Mouse (Mus musculus): ENCODE data around the gene Uggt1. TPM values are rescaled to one million over a fixed set of nuclear protein-coding genes. Genes with fewer than 3 reads are reported as not detected.

Gene Uggt1
- polyA plus RNA-seq, 1 experiment from 2014 or later, result 50.3 TPM

DNA sequence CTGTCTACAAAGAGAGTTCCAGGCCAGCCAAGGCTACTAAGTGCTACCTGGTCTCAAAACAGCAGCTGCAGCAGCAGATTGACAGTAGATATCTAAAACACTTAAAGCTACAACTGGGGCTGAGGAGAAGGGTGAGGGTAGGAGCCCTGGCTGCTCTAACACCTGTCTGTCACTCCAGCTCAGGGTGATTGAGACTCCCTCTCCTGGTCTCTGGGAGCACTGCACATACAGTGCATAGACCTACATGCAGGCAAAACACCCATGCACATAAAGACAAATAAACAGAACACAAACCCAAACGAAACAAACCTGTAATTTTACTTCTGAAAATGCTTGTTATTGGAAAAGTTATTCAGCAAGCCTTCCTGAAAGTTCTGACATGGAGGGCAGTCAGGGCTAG lies 95.1 kb downstream of the Uggt1 start:
- 66% methylated on average over 1 of the region's 1 CpGs for WGBS
- Histone ChIP-seq H3K27ac (no peak overlapping the region), H3K4me2 (replicated peaks) (no peak overlapping the region), H3K4me1 (replicated peaks) (no peaks in the 10 kb centered on the region), H3K27me3 (replicated peaks) (no peaks in the 10 kb centered on the region), H3K9ac (no peak overlapping the region), H3K36me3 (peaks cover 25% of the 10 kb centered on the region), H3K9me3 (no peaks in the 10 kb centered on the region), H3K4me3 (replicated peaks) (no peak overlapping the region)
- ATAC-seq, result no peak

DNA sequence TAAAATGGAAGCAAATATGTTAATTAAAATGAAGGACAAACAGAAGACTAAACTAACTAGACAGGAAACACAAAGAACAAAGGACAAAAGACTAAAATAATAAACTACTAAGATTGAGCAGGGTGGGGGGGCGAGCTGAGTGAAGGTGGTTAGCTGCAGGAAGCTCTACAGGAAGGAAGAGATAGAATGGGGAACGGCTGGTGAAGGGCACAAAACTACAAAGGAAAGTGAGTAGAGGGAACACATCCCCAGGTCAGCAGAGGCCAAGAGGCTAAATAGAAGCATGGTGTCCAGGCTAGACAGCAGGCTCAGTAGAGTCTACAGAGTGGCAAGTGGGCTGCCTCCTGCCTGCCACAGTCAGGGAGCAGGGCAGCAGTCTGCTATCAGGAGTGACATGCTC lies 95.7 kb downstream of the Uggt1 start:
- Histone ChIP-seq H3K4me2 (replicated peaks) (no peak overlapping the region), H3K27ac (no peak overlapping the region), H3K36me3 (peaks cover 30% of the 10 kb centered on the region), H3K9ac (no peak overlapping the region), H3K27me3 (replicated peaks) (no peaks in the 10 kb centered on the region), H3K4me3 (replicated peaks) (no peak overlapping the region), H3K9me3 (no peaks in the 10 kb centered on the region), H3K4me1 (replicated peaks) (no peaks in the 10 kb centered on the region)
- 71% methylated on average over 2 of the region's 2 CpGs for WGBS
- ATAC-seq, result no peak

- WGBS, result 14% methylated on average over 1 of the region's 1 CpGs
- peaks cover 28% of the 10 kb centered on the region for H3K36me3 ChIP-seq
- ATAC-seq, result no peak
Measured at GRCm38 (mm10) chr1:36145050-36145449, 99.5 kb downstream of the Uggt1 start.

DNA sequence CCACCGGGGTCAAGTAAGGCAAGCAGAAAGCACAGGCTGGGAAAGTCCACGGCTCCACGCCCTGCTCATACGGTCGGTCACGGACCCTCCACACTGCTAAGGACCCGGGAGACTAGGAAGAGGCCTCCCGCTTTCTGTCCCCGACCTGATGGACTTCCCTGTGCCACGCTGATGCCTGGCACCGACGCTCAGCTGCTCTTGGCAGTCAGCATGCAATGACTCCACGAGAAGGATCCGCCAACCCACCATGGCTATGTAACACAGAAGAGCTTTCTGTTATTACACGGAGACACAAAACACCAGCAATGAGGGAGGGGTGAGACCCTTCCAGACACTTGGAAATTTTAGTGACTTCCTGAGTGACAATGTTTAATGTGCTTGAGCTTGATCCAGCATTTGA lies 104.2 kb downstream of the Uggt1 start:
- 96% methylated on average over 15 of the region's 15 CpGs for WGBS
- no peak overlapping the region for H3K4me3 ChIP-seq (replicated peaks)
- H3K27me3 ChIP-seq (replicated peaks), result no peaks in the 10 kb centered on the region
- H3K9me3 ChIP-seq, result no peaks in the 10 kb centered on the region
- no peaks in the 10 kb centered on the region for H3K4me1 ChIP-seq (replicated peaks)
- ATAC-seq, result no peak
- no peak overlapping the region for H3K9ac ChIP-seq
- H3K4me2 ChIP-seq (replicated peaks), result no peak overlapping the region
- no peak overlapping the region for H3K27ac ChIP-seq
- H3K36me3 ChIP-seq, result peaks cover 17% of the 10 kb centered on the region

More at GRCm38 (mm10) chr1:36145050-36145449, 99.5 kb downstream of the Uggt1 start:
- Histone ChIP-seq H3K4me3 (replicated peaks) (no peak overlapping the region), H3K27me3 (replicated peaks) (no peaks in the 10 kb centered on the region), H3K4me1 (replicated peaks) (no peaks in the 10 kb centered on the region), H3K9ac (no peak overlapping the region), H3K27ac (no peak overlapping the region), H3K4me2 (replicated peaks) (no peak overlapping the region), H3K9me3 (no peaks in the 10 kb centered on the region)

DNA sequence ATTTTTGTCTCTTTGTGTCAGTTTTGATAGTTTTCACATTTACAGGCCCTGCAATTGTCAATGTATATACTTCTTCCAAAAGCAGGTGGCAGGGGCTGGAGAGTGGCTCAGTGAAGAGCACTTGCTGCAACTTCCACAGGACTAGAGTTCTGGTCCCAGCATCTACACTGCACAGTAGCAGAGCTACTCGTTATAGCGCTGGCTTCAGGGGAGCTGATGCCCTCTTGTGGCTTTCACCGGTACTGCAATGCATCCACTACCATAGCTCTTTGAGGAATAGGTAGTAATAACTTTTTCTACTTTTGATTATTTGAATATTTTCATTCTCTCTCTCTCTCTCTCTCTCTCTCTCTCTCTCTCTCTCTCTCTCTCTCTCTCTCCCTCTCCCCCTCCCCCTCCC lies 109.9 kb downstream of the Uggt1 start:
- Histone ChIP-seq H3K9me3 (no peaks in the 10 kb centered on the region), H3K4me3 (replicated peaks) (no peak overlapping the region), H3K4me2 (replicated peaks) (no peak overlapping the region), H3K36me3 (no peaks in the 10 kb centered on the region), H3K4me1 (replicated peaks) (0 out of 2 replicates have a peak, but pooled peaks cover 4% of the 10 kb centered on the region), H3K27me3 (replicated peaks) (no peaks in the 10 kb centered on the region), H3K9ac (no peak overlapping the region), H3K27ac (no peak overlapping the region)
- 4% methylated on average over 3 of the region's 3 CpGs for WGBS
- peak; percentile 48 for ATAC-seq

DNA sequence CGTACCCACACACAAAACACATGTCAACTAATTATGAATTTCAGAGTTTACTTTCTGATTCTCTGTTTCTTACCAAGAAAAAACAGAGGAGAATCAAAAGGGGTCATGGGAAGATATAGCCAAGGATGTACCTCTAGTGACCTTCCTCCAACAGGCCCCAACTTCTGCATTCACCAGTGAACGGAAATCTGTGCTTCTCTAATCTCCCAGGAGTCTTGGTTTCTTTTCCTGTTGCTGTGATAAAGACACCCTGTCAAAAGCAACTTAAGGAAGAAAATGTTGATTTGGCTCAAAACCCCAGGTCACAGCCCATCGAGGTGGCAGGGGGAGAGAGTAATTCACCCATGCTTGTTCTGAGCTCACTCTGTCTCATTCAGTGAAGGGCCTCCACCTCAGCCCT lies 110.9 kb downstream of the Uggt1 start:
- ATAC-seq, result no peak
- no peaks in the 10 kb centered on the region for H3K9me3 ChIP-seq
- 70% methylated on average over 3 of the region's 3 CpGs for WGBS
- 0 out of 2 replicates have a peak, but pooled peaks cover 4% of the 10 kb centered on the region for H3K4me1 ChIP-seq (replicated peaks)
- H3K4me3 ChIP-seq (replicated peaks), result no peak overlapping the region
- H3K27ac ChIP-seq, result no peak overlapping the region
- no peak overlapping the region for H3K9ac ChIP-seq
- H3K27me3 ChIP-seq (replicated peaks), result no peaks in the 10 kb centered on the region
- no peak overlapping the region for H3K4me2 ChIP-seq (replicated peaks)
- no peaks in the 10 kb centered on the region for H3K36me3 ChIP-seq

DNA sequence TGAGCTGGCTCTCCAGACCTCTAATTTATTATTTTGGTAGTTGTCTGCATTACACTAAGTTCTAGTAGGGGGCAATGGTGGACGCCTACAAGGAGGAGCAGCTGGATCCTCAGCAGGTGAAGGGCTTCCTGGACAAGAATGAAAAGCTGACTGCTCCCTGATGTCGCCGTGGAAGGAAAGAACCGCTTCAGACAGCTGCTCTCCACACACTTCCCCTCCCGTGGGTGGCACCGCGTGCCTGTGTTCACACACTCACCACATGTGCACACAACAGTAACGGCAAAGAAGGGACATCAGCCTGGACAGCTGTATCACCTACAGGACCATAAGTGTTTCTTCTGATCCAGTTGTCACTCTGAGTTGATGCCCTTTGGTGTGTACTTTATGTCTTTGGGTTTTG lies 111.5 kb downstream of the Uggt1 start:
- no peaks in the 10 kb centered on the region for H3K36me3 ChIP-seq
- no peak overlapping the region for H3K27ac ChIP-seq
- no peak overlapping the region for H3K4me2 ChIP-seq (replicated peaks)
- H3K27me3 ChIP-seq (replicated peaks), result no peaks in the 10 kb centered on the region
- H3K9me3 ChIP-seq, result no peaks in the 10 kb centered on the region
- no peak overlapping the region for H3K4me3 ChIP-seq (replicated peaks)
- H3K9ac ChIP-seq, result no peak overlapping the region
- WGBS, result 73% methylated on average over 8 of the region's 8 CpGs
- 0 out of 2 replicates have a peak, but pooled peaks cover 4% of the 10 kb centered on the region for H3K4me1 ChIP-seq (replicated peaks)
- ATAC-seq, result no peak

DNA sequence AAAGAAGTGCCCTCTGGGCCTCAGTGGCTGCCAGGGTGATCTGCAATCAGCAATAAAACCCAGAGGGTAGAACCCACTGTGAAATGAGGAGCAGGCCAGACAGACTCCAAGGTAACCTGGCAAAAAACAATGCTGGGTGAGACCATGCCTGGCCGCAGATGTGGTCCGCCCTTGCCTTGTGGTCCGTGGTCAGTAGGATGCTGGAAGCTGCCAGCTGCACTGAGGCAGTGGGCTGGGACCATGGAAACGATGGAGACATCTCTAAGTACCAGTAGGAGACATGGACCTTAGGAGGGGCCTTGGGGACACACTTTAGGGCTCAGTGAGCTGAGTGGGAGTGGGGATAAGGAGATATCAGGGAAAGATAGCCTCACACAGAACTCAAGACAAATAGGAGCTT lies 112.3 kb downstream of the Uggt1 start:
- H3K9ac ChIP-seq, result no peak overlapping the region
- 73% methylated on average over 4 of the region's 4 CpGs for WGBS
- no peaks in the 10 kb centered on the region for H3K9me3 ChIP-seq
- no peak overlapping the region for H3K4me3 ChIP-seq (replicated peaks)
- H3K27ac ChIP-seq, result no peak overlapping the region
- H3K4me2 ChIP-seq (replicated peaks), result no peak overlapping the region
- ATAC-seq, result no peak
- H3K4me1 ChIP-seq (replicated peaks), result 0 out of 2 replicates have a peak, but pooled peaks cover 4% of the 10 kb centered on the region
- no peaks in the 10 kb centered on the region for H3K36me3 ChIP-seq
- no peaks in the 10 kb centered on the region for H3K27me3 ChIP-seq (replicated peaks)

GRCm38 (mm10) chr1:36131766-36132165 lies 112.8 kb downstream of the Uggt1 start:
- H3K9me3 ChIP-seq, result no peaks in the 10 kb centered on the region
- no peak overlapping the region for H3K4me2 ChIP-seq (replicated peaks)
- H3K27me3 ChIP-seq (replicated peaks), result no peaks in the 10 kb centered on the region
- no peak overlapping the region for H3K9ac ChIP-seq
- no peaks in the 10 kb centered on the region for H3K36me3 ChIP-seq
- 64% methylated on average over 8 of the region's 8 CpGs for WGBS
- H3K4me1 ChIP-seq (replicated peaks), result 0 out of 2 replicates have a peak, but pooled peaks cover 4% of the 10 kb centered on the region
- H3K27ac ChIP-seq, result no peak overlapping the region
- no peak for ATAC-seq
- H3K4me3 ChIP-seq (replicated peaks), result no peak overlapping the region

DNA sequence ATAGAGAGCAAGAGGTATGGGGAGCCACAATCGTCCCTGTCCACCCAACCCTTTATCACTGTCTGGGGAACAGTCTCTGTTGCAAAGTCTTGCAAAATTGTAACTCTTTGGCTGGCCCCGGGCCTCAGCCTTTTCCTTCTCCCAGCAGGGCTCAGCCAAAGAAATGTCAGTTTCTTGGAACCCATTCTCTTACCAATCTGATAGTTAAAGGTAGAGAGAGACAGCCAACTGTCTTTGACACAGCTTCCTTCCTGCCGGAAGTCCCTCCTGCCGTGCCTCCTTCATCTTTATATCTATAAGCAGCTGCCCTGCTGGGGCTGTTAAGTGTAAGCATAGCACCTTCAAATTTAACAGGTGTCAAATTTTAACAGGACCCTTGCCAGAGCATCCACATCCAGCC lies 113.4 kb downstream of the Uggt1 start:
- 58% methylated on average over 4 of the region's 4 CpGs for WGBS
- 0 out of 2 replicates have a peak, but pooled peaks cover 4% of the 10 kb centered on the region for H3K4me1 ChIP-seq (replicated peaks)
- H3K27me3 ChIP-seq (replicated peaks), result no peaks in the 10 kb centered on the region
- no peak overlapping the region for H3K4me2 ChIP-seq (replicated peaks)
- H3K27ac ChIP-seq, result no peak overlapping the region
- H3K9ac ChIP-seq, result no peak overlapping the region
- no peak overlapping the region for H3K4me3 ChIP-seq (replicated peaks)
- ATAC-seq, result no peak
- no peaks in the 10 kb centered on the region for H3K9me3 ChIP-seq
- H3K36me3 ChIP-seq, result no peaks in the 10 kb centered on the region

- H3K4me2 ChIP-seq (replicated peaks), result no peak overlapping the region
- H3K9me3 ChIP-seq, result no peaks in the 10 kb centered on the region
- H3K27ac ChIP-seq, result no peak overlapping the region
- no peak overlapping the region for H3K9ac ChIP-seq
- 0 out of 2 replicates have a peak, but pooled peaks cover 4% of the 10 kb centered on the region for H3K4me1 ChIP-seq (replicated peaks)
- H3K27me3 ChIP-seq (replicated peaks), result no peaks in the 10 kb centered on the region
- 82% methylated on average over 4 of the region's 4 CpGs for WGBS
- no peaks in the 10 kb centered on the region for H3K36me3 ChIP-seq
- ATAC-seq, result no peak
- no peak overlapping the region for H3K4me3 ChIP-seq (replicated peaks)
Measured at GRCm38 (mm10) chr1:36130307-36131035, 114.0 kb downstream of the Uggt1 start.

DNA sequence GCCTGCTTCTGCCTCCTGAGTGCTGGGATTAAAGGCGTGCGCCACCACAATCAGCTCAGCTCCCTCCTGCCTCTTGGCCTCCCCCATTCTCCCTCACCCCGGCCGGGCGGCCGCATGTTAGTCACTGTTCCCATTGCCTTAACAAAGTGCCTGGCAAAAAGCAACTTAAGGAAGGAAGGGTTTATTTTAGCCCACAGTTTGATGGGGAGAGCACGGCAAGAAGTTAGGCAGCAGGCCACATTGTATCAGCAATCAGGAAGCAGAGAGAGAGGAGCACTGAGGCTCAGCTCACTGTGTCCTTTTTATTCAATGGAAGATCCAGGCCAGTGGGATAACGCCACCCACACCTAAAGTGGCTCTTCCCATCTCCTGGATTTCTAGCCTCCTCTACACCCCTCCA lies 114.6 kb downstream of the Uggt1 start:
- WGBS, result 92% methylated on average over 8 of the region's 8 CpGs
- H3K4me3 ChIP-seq (replicated peaks), result no peak overlapping the region
- no peaks in the 10 kb centered on the region for H3K36me3 ChIP-seq
- H3K27me3 ChIP-seq (replicated peaks), result no peaks in the 10 kb centered on the region
- H3K4me2 ChIP-seq (replicated peaks), result no peak overlapping the region
- no peak overlapping the region for H3K9ac ChIP-seq
- H3K4me1 ChIP-seq (replicated peaks), result 0 out of 2 replicates have a peak, but pooled peaks cover 4% of the 10 kb centered on the region
- H3K9me3 ChIP-seq, result no peaks in the 10 kb centered on the region
- H3K27ac ChIP-seq, result no peak overlapping the region
- no peak for ATAC-seq

DNA sequence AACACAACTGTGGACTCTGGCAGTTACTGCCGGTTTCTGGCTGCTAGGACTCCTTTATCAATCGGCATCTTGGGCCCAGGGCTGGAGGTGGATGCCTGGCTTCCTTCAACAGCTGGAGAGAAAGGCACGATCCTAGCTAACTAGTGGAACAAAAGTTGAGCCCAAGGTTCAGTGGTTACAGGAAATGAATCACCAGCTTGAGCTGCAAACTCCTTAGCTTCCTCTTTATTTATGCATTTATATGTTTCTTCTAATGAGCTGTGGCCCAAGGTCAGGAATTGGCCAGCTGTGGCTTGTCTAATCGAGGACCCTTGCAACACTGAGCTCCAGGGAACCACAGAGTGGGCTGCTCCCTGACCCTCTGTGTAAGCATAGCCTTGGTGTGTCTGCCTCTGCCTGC lies 115.4 kb downstream of the Uggt1 start:
- Histone ChIP-seq H3K4me3 (replicated peaks) (no peak overlapping the region), H3K9ac (no peak overlapping the region), H3K4me1 (replicated peaks) (0 out of 2 replicates have a peak, but pooled peaks cover 4% of the 10 kb centered on the region), H3K27me3 (replicated peaks) (no peaks in the 10 kb centered on the region), H3K4me2 (replicated peaks) (no peak overlapping the region), H3K9me3 (no peaks in the 10 kb centered on the region), H3K36me3 (no peaks in the 10 kb centered on the region), H3K27ac (no peak overlapping the region)
- ATAC-seq, result peak; percentile 44; the same call in 1 of the 2 replicates
- WGBS, result 34% methylated on average over 4 of the region's 4 CpGs
